Mouse (Mus musculus): ENCODE measurements at regions not wholly inside any gene's neighbourhood (a gene's known extent, or its start where the extent isn't known, plus 50 kb on each side); places are given as distances from the start of the nearest gene placed in this dataset.

DNA sequence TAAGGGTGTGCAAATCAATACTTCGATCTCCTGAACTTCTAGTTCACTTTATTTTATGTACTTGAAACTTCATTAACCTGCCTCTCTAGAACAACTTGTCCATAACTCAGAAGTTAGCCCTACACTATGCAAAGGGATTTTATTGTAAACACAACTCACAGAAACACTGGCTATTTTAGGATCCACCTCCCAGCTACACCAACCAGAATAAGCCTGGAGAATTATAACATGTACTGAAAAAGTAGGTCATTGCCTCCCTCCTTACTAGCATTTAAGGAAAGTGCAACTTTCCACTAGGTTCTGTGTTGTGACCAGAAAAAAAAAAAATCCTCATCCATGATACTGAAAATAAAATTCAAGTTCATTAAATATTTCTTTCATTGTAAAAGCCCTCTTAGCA is 382.0 kb upstream of the Sptlc3 start:
- no peak overlapping the region for H3K27ac ChIP-seq (ENCODE audit: low read length)
- no peaks in the 10 kb centered on the region for H3K36me3 ChIP-seq (ENCODE audit: control insufficient read depth, insufficient read depth, low read length)
- no peaks in the 10 kb centered on the region for H3K9me3 ChIP-seq (ENCODE audit: control insufficient read depth, low read depth, low read length)
- no peak overlapping the region for H3K4me2 ChIP-seq (replicated peaks; ENCODE audit: low read depth, low read length)
- no peak overlapping the region for H3K9ac ChIP-seq (replicated peaks; ENCODE audit: low read depth, low read length)
- H3K27me3 ChIP-seq (ENCODE audit: control insufficient read depth, insufficient read depth, low read length) = no peaks in the 10 kb centered on the region
- WGBS = 79% methylated on average over 1 of the region's 1 CpGs
- H3K4me3 ChIP-seq (ENCODE audit: low read depth, low read length) = no peak overlapping the region
- H3K4me1 ChIP-seq (ENCODE audit: control insufficient read depth, insufficient read depth, low read length) = no peaks in the 10 kb centered on the region
- ATAC-seq (ENCODE audit: insufficient number of reproducible peaks, insufficient read depth, low FRiP score, low read depth) = no peak

DNA sequence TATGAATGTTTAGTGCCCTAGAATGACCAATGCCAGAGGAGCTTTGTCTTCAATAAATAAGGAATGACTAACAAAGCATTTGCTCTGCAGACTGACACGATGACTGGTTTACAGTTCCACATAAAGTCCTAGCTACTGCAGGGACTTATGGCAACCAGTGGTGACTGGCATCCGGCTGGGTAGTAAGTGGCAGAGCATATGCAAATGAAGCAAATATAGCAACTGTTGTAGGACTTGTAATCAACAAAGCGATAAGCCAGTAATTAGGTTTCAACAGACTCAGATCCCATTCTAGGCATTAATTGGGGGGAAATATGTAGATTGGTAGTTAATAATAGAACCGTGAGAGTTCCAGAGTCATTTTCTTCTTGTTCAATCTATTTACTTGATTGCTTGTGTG is 379.2 kb upstream of the Sptlc3 start:
- Histone ChIP-seq H3K4me1 (ENCODE audit: control insufficient read depth, insufficient read depth, low read length) (no peaks in the 10 kb centered on the region), H3K9me3 (ENCODE audit: control insufficient read depth, low read depth, low read length) (no peaks in the 10 kb centered on the region), H3K27me3 (ENCODE audit: control insufficient read depth, insufficient read depth, low read length) (no peaks in the 10 kb centered on the region), H3K9ac (replicated peaks; ENCODE audit: low read depth, low read length) (no peak overlapping the region), H3K4me2 (replicated peaks; ENCODE audit: low read depth, low read length) (no peak overlapping the region), H3K36me3 (ENCODE audit: control insufficient read depth, insufficient read depth, low read length) (no peaks in the 10 kb centered on the region), H3K27ac (ENCODE audit: low read length) (no peak overlapping the region), H3K4me3 (ENCODE audit: low read depth, low read length) (no peak overlapping the region)
- WGBS = 82% methylated on average over 4 of the region's 4 CpGs
- no peak for ATAC-seq (ENCODE audit: insufficient number of reproducible peaks, insufficient read depth, low FRiP score, low read depth)

GRCm38 (mm10) chr2:139120905-139121304 is 372.8 kb upstream of the Sptlc3 start:
- Histone ChIP-seq H3K9me3 (ENCODE audit: control insufficient read depth, low read depth, low read length) (no peaks in the 10 kb centered on the region), H3K4me1 (ENCODE audit: control insufficient read depth, insufficient read depth, low read length) (no peaks in the 10 kb centered on the region), H3K9ac (replicated peaks; ENCODE audit: low read depth, low read length) (no peak overlapping the region), H3K36me3 (ENCODE audit: control insufficient read depth, insufficient read depth, low read length) (no peaks in the 10 kb centered on the region), H3K4me3 (ENCODE audit: low read depth, low read length) (no peak overlapping the region), H3K27me3 (ENCODE audit: control insufficient read depth, insufficient read depth, low read length) (no peaks in the 10 kb centered on the region), H3K27ac (ENCODE audit: low read length) (no peak overlapping the region), H3K4me2 (replicated peaks; ENCODE audit: low read depth, low read length) (no peak overlapping the region)
- 92% methylated on average over 1 of the region's 1 CpGs for WGBS
- no peak for ATAC-seq (ENCODE audit: insufficient number of reproducible peaks, insufficient read depth, low FRiP score, low read depth)

DNA sequence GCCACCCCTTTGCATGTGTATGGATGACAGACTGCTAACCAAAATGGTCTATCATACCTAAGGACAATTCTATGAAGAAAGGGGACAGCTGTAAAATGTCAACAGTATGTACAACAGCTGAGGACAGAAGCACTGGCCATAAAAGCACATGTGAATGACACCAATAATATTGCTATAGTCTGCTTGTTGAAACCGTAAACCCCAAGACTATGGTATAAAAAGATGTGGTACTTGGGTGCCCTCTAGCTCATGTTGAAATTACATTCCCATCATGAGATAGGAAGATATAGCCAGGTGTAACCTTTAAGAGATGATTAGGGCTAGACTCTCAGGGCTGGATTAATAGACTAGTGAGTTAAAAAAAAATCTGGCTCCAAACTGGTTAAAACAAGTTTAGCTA is 361.6 kb upstream of the Sptlc3 start:
- Histone ChIP-seq H3K27ac (ENCODE audit: low read length) (no peak overlapping the region), H3K9me3 (ENCODE audit: control insufficient read depth, low read depth, low read length) (no peaks in the 10 kb centered on the region), H3K27me3 (ENCODE audit: control insufficient read depth, insufficient read depth, low read length) (no peaks in the 10 kb centered on the region), H3K4me3 (ENCODE audit: low read depth, low read length) (no peak overlapping the region), H3K4me1 (ENCODE audit: control insufficient read depth, insufficient read depth, low read length) (no peaks in the 10 kb centered on the region), H3K9ac (replicated peaks; ENCODE audit: low read depth, low read length) (no peak overlapping the region), H3K4me2 (replicated peaks; ENCODE audit: low read depth, low read length) (no peak overlapping the region), H3K36me3 (ENCODE audit: control insufficient read depth, insufficient read depth, low read length) (no peaks in the 10 kb centered on the region)
- 44% methylated on average over 1 of the region's 1 CpGs for WGBS
- ATAC-seq (ENCODE audit: insufficient number of reproducible peaks, insufficient read depth, low FRiP score, low read depth) = no peak

DNA sequence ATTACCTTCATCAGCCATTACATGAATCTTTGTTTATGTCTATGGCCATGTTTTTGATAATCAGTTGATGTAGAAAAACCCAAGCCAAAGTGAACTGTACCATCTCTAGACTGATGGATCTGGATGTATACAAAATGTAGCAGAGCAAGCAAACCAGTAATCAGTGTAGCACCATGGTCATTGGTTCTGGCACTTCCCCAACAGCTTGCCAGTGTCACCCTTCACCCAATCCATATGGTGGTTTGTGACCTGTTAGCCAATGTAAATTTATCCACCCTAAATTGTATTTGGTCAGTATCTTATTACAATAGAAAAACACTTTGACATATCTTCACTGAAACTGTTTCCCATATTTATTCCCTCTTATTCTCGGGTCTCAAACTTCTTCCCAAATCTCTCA is 346.7 kb upstream of the Sptlc3 start:
- H3K4me1 ChIP-seq (ENCODE audit: control insufficient read depth, insufficient read depth, low read length) = no peaks in the 10 kb centered on the region
- H3K27ac ChIP-seq (ENCODE audit: low read length) = no peak overlapping the region
- WGBS = 68% methylated on average over 1 of the region's 1 CpGs
- H3K36me3 ChIP-seq (ENCODE audit: control insufficient read depth, insufficient read depth, low read length) = no peaks in the 10 kb centered on the region
- no peak overlapping the region for H3K4me2 ChIP-seq (replicated peaks; ENCODE audit: low read depth, low read length)
- no peaks in the 10 kb centered on the region for H3K9me3 ChIP-seq (ENCODE audit: control insufficient read depth, low read depth, low read length)
- no peak for ATAC-seq (ENCODE audit: insufficient number of reproducible peaks, insufficient read depth, low FRiP score, low read depth)
- no peak overlapping the region for H3K9ac ChIP-seq (replicated peaks; ENCODE audit: low read depth, low read length)
- no peak overlapping the region for H3K4me3 ChIP-seq (ENCODE audit: low read depth, low read length)
- H3K27me3 ChIP-seq (ENCODE audit: control insufficient read depth, insufficient read depth, low read length) = no peaks in the 10 kb centered on the region

GRCm38 (mm10) chr2:139179641-139180040 is 314.1 kb upstream of the Sptlc3 start:
- Histone ChIP-seq H3K9me3 (ENCODE audit: control insufficient read depth, low read depth, low read length) (no peaks in the 10 kb centered on the region), H3K4me3 (ENCODE audit: low read depth, low read length) (no peak overlapping the region), H3K36me3 (ENCODE audit: control insufficient read depth, insufficient read depth, low read length) (no peaks in the 10 kb centered on the region), H3K4me2 (replicated peaks; ENCODE audit: low read depth, low read length) (no peak overlapping the region), H3K27me3 (ENCODE audit: control insufficient read depth, insufficient read depth, low read length) (no peaks in the 10 kb centered on the region), H3K4me1 (ENCODE audit: control insufficient read depth, insufficient read depth, low read length) (no peaks in the 10 kb centered on the region), H3K27ac (ENCODE audit: low read length) (no peak overlapping the region), H3K9ac (replicated peaks; ENCODE audit: low read depth, low read length) (no peak overlapping the region)
- WGBS = 65% methylated on average over 2 of the region's 2 CpGs
- no peak for ATAC-seq (ENCODE audit: insufficient number of reproducible peaks, insufficient read depth, low FRiP score, low read depth)

GRCm38 (mm10) chr2:139198281-139198680 is 295.4 kb upstream of the Sptlc3 start:
- H3K9me3 ChIP-seq (ENCODE audit: control insufficient read depth, low read depth, low read length) = no peaks in the 10 kb centered on the region
- no peaks in the 10 kb centered on the region for H3K36me3 ChIP-seq (ENCODE audit: control insufficient read depth, insufficient read depth, low read length)
- H3K27me3 ChIP-seq (ENCODE audit: control insufficient read depth, insufficient read depth, low read length) = no peaks in the 10 kb centered on the region
- WGBS = 74% methylated on average over 2 of the region's 2 CpGs
- no peak overlapping the region for H3K9ac ChIP-seq (replicated peaks; ENCODE audit: low read depth, low read length)
- H3K4me2 ChIP-seq (replicated peaks; ENCODE audit: low read depth, low read length) = no peak overlapping the region
- H3K4me1 ChIP-seq (ENCODE audit: control insufficient read depth, insufficient read depth, low read length) = no peaks in the 10 kb centered on the region
- no peak for ATAC-seq (ENCODE audit: insufficient number of reproducible peaks, insufficient read depth, low FRiP score, low read depth)
- no peak overlapping the region for H3K4me3 ChIP-seq (ENCODE audit: low read depth, low read length)
- no peak overlapping the region for H3K27ac ChIP-seq (ENCODE audit: low read length)

GRCm38 (mm10) chr2:139207649-139208048 is 286.1 kb upstream of the Sptlc3 start:
- Histone ChIP-seq H3K4me3 (ENCODE audit: low read depth, low read length) (no peak overlapping the region), H3K4me1 (ENCODE audit: control insufficient read depth, insufficient read depth, low read length) (no peaks in the 10 kb centered on the region), H3K27ac (ENCODE audit: low read length) (no peak overlapping the region), H3K9me3 (ENCODE audit: control insufficient read depth, low read depth, low read length) (no peaks in the 10 kb centered on the region), H3K36me3 (ENCODE audit: control insufficient read depth, insufficient read depth, low read length) (no peaks in the 10 kb centered on the region), H3K27me3 (ENCODE audit: control insufficient read depth, insufficient read depth, low read length) (no peaks in the 10 kb centered on the region), H3K9ac (replicated peaks; ENCODE audit: low read depth, low read length) (no peak overlapping the region), H3K4me2 (replicated peaks; ENCODE audit: low read depth, low read length) (no peak overlapping the region)
- 65% methylated on average over 1 of the region's 1 CpGs for WGBS
- no peak for ATAC-seq (ENCODE audit: insufficient number of reproducible peaks, insufficient read depth, low FRiP score, low read depth)

GRCm38 (mm10) chr2:139220757-139221400 is 272.8 kb upstream of the Sptlc3 start:
- 20% methylated on average over 9 of the region's 9 CpGs for WGBS
- Histone ChIP-seq H3K4me2 (replicated peaks; ENCODE audit: low read depth, low read length) (peak overlapping the region; percentile 26), H3K36me3 (ENCODE audit: control insufficient read depth, insufficient read depth, low read length) (no peaks in the 10 kb centered on the region), H3K9me3 (ENCODE audit: control insufficient read depth, low read depth, low read length) (no peaks in the 10 kb centered on the region), H3K9ac (replicated peaks; ENCODE audit: low read depth, low read length) (no peak overlapping the region), H3K4me1 (ENCODE audit: control insufficient read depth, insufficient read depth, low read length) (no peaks in the 10 kb centered on the region), H3K27me3 (ENCODE audit: control insufficient read depth, insufficient read depth, low read length) (no peaks in the 10 kb centered on the region), H3K4me3 (ENCODE audit: low read depth, low read length) (no peak overlapping the region), H3K27ac (ENCODE audit: low read length) (peak overlapping the region; percentile 67)
- no peak for ATAC-seq (ENCODE audit: insufficient number of reproducible peaks, insufficient read depth, low FRiP score, low read depth)
